Mouse (Mus musculus) neural tube, embryonic 14.5 days (tissue): ENCODE measurements around the gene Adamts9. TPM values are rescaled to one million over a fixed set of nuclear protein-coding genes. Genes with fewer than 3 reads are reported as not detected.

Experiments used
- ATAC-seq: fragments of 200-750 bp; cut with Nextera tagmentation; 2 replicates; pipeline ENCODE4 v1.8.0; 2017; ENCODE audit warnings: low read depth, mild to moderate bottlenecking, moderate TSS enrichment, moderate library complexity
- H3K27ac ChIP-seq: fragments of 300-500 bp; sonication (generic); 2 replicates; pipeline ENCODE4 v1.5.1; 2014; ENCODE audit warnings: low read depth, mild to moderate bottlenecking, control low read depth, low read length, moderate library complexity, mixed read lengths
- H3K27me3 ChIP-seq: fragments of 300-500 bp; sonication (generic); 2 replicates; pipeline ENCODE4 v1.6.1; 2014; ENCODE audit warnings: low read length; ENCODE audit not compliant: control insufficient read depth, insufficient read depth
- H3K36me3 ChIP-seq: fragments of 300-500 bp; sonication (generic); 2 replicates; pipeline ENCODE4 v1.6.1; 2014; ENCODE audit warnings: low read length, mixed read lengths; ENCODE audit not compliant: control insufficient read depth, insufficient read depth
- H3K4me1 ChIP-seq: fragments of 300-500 bp; sonication (generic); 2 replicates; pipeline ENCODE4 v1.6.1; 2014; ENCODE audit warnings: low read length; ENCODE audit not compliant: control insufficient read depth, insufficient read depth
- H3K4me2 ChIP-seq: fragments of 300-500 bp; sonication (generic); 2 replicates; pipeline ENCODE4 v1.6.1; 2014; ENCODE audit warnings: mild to moderate bottlenecking, low read depth, low read length, control low read depth
- H3K4me3 ChIP-seq: fragments of 300-500 bp; sonication (generic); 2 replicates; pipeline ENCODE4 v1.5.1; 2014; ENCODE audit warnings: low read depth, low read length, control low read depth, mixed read lengths
- H3K9ac ChIP-seq: fragments of 300-500 bp; sonication (generic); replicated peaks from 2 replicates; pipeline ENCODE4 v1.6.1; 2014; ENCODE audit warnings: low read depth, mild to moderate bottlenecking, control low read depth, low read length, mixed read lengths
- H3K9me3 ChIP-seq: fragments of 300-500 bp; sonication (generic); 2 replicates; pipeline ENCODE4 v1.6.1; 2016; ENCODE audit warnings: low read length; ENCODE audit not compliant: control insufficient read depth
- WGBS: fragments of 180-500 bp; shearing (Covaris S2); extraction: QIAGEN DNeasy Blood & Tissue Kit; methylation state at CpG from one replicate; pipeline ENCODE4 v1.1.7; 2014; 5-methylcytosine and 5-hydroxymethylcytosine counted together
- polyA plus RNA-seq: library from polyadenylated mRNA; unstranded; fragments of >200 nt; fragmentation: Nextera tagmentation; extraction: Ambion mirVana; gene quantifications from 2 replicates; pipeline ENCODE4 v1.2.1, GENCODE M21; 2014

Adamts9 gene
- polyA plus RNA-seq, 1 experiment from 2014 or later = 1.5 TPM

DNA sequence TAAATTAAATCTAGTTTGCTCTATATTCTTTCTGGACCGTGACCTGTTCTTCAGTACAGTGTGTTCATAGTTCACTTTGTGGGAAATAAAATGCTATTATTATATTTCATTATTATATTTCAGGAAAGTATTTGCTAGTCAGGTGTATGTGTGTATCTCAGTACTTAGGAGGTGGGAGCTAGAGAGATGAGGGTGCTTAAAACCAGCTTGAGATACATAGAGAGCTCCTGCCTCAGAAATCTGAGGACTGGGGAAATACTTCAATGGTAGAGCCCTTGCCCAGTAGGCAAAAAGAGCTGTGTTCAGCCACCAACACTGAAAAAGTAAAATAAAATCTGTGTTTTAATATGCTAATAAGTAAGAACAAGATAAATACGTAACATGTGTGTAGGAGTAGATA, 68.0 kb downstream of the Adamts9 start:
- Histone ChIP-seq H3K36me3 (no peaks in the 10 kb centered on the region), H3K27ac (no peak overlapping the region), H3K4me1 (no peaks in the 10 kb centered on the region), H3K9me3 (no peaks in the 10 kb centered on the region), H3K4me2 (no peak overlapping the region), H3K27me3 (no peaks in the 10 kb centered on the region), H3K4me3 (no peak overlapping the region), H3K9ac (no peak overlapping the region)
- WGBS = 95% methylated on average over 2 of the region's 2 CpGs
- no peak for ATAC-seq

DNA sequence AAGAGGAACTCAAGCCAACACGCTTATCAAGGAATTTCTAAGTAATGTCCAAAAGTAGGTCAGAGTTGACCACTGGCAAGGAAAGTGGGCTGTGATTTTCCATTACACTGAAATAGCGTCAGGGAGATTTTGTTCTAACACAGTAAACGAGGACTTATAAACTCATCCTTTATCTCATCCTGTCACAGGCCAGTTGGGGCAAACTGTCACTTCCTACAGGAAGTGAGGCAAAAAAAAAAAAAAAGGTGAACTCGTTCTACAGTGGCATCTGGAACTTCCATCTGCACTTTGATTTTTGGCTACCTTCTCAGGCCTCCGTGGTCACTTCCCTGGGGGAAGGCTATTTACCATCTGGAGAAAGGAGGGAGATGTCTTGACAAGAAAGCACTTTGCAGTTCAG, 68.4 kb downstream of the Adamts9 start:
- H3K4me2 ChIP-seq = no peak overlapping the region
- WGBS = 77% methylated on average over 5 of the region's 5 CpGs
- no peaks in the 10 kb centered on the region for H3K27me3 ChIP-seq
- no peak overlapping the region for H3K9ac ChIP-seq
- no peak overlapping the region for H3K4me3 ChIP-seq
- no peaks in the 10 kb centered on the region for H3K4me1 ChIP-seq
- no peak for ATAC-seq
- H3K27ac ChIP-seq = no peak overlapping the region
- no peaks in the 10 kb centered on the region for H3K36me3 ChIP-seq
- H3K9me3 ChIP-seq = no peaks in the 10 kb centered on the region

DNA sequence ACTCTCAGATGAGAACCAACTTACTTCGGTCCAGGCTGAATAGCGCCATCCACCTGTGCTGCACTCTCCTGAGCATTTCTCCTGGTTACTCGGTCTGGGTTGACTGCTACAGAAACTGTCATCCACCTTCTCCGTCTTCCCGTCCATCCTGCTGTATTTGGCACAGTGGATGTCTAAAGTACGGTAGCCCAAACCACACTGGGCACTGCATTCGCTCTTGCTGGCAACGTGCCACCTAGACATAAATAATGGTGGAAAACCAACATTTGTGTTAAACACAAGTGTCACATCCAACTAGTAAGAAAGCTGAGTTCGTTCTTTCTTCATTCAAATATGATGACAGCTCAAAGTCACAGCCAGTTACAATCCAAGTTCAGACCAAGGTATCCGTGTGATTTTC, 70.5 kb downstream of the Adamts9 start:
- no peak overlapping the region for H3K27ac ChIP-seq
- ATAC-seq = no peak
- 74% methylated on average over 10 of the region's 10 CpGs for WGBS
- H3K9ac ChIP-seq = no peak overlapping the region
- H3K4me3 ChIP-seq = no peak overlapping the region
- H3K4me2 ChIP-seq = no peak overlapping the region
- no peaks in the 10 kb centered on the region for H3K9me3 ChIP-seq
- no peaks in the 10 kb centered on the region for H3K27me3 ChIP-seq
- H3K36me3 ChIP-seq = no peaks in the 10 kb centered on the region
- H3K4me1 ChIP-seq = no peaks in the 10 kb centered on the region

DNA sequence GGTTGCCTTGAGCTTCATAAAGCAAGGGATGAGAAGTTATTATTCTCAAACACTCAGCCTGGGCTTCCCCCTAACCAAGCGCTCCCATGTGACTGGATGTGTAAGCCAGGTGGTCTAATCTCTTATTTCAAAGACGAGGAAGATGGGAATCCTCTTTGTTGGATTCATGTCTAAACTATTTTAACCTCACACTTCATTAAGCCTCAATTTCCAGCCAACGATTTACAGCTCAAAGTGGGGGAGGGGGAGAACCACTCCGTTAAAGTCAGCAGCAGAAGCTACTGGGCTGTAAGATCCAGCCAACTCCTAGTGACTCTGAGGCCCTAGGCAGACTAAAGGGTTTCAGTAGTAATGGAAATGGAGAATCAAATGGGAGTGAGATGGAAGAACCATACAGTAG, 71.5 kb downstream of the Adamts9 start:
- Histone ChIP-seq H3K9ac (no peak overlapping the region), H3K27ac (no peak overlapping the region), H3K4me2 (no peak overlapping the region), H3K4me1 (no peaks in the 10 kb centered on the region), H3K27me3 (no peaks in the 10 kb centered on the region), H3K9me3 (no peaks in the 10 kb centered on the region), H3K36me3 (no peaks in the 10 kb centered on the region), H3K4me3 (no peak overlapping the region)
- no peak for ATAC-seq
- 45% methylated on average over 4 of the region's 4 CpGs for WGBS

DNA sequence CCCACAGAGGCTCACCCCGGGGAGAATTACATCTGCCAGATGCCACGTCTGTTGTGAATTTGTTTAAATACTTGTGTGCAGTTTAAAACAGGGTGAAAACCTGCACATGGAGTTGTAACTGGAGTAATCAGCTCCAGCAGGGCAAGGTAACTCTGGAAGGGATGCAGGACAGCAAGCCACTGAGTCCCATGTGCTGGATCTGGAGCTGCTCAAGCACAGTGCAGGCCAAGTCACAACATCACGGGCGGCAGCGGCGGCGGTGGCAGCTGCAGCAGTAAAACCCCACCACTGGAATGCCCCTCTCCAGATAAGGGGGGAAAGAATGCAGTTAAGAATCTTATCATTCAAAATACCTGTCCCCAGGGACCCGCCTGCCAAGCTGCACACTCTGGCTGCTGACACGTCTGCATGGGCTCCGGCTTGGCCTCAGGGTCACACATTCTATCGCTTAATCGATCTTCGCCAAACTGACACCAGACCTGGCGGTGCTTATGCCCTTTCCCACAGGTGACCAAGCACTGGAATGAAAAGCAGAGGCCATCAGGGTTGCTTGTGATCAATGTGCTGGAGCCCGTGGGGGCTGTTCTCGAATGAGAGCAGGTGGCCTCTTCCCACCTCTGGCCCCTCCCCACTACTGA, 73.6 kb downstream of the Adamts9 start:
- WGBS = 64% methylated on average over 16 of the region's 16 CpGs
- Histone ChIP-seq H3K9me3 (no peaks in the 10 kb centered on the region), H3K4me2 (no peak overlapping the region), H3K4me3 (no peak overlapping the region), H3K9ac (no peak overlapping the region), H3K4me1 (no peaks in the 10 kb centered on the region), H3K36me3 (no peaks in the 10 kb centered on the region), H3K27ac (no peak overlapping the region), H3K27me3 (no peaks in the 10 kb centered on the region)
- no peak for ATAC-seq

DNA sequence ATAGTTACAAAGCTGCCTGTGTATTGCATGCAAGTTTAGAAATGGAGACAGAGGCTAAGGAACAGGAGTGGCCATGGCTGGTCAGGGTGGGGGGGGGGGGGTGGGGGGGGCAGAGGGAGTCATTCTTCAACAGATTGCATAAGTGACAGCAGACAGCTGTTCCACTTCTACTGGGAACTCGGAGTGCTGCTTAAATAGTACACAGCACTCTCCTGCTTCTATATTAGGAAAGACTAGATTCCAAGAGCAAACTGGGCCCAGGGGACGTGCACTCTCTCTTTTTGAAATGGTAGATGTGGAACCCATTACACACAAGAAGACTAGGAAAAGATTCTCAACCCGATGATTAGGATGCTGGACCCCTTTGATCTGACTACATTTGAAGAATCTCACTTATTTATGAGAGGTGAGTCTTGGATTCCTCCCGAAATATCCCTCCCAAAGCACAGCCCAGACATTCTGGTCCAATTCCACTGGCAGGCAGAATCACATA, 74.2 kb downstream of the Adamts9 start, which contains the start of gene Gm15737:
Gene Gm15737 (plus strand): TSS at position 269 of the 493 bp plus-strand sequence.
- Histone ChIP-seq H3K27me3 (no peaks in the 10 kb centered on the region), H3K4me1 (no peaks in the 10 kb centered on the region), H3K4me2 (no peak within 1 kb of the TSS), H3K9me3 (no peaks in the 10 kb centered on the region), H3K36me3 (no peaks in the 10 kb centered on the region), H3K4me3 (no peak within 1 kb of the TSS), H3K9ac (no peak within 1 kb of the TSS), H3K27ac (no peak within 1 kb of the TSS)
- ATAC-seq = no peak
- WGBS = 57% methylated on average over 4 of the region's 4 CpGs

DNA sequence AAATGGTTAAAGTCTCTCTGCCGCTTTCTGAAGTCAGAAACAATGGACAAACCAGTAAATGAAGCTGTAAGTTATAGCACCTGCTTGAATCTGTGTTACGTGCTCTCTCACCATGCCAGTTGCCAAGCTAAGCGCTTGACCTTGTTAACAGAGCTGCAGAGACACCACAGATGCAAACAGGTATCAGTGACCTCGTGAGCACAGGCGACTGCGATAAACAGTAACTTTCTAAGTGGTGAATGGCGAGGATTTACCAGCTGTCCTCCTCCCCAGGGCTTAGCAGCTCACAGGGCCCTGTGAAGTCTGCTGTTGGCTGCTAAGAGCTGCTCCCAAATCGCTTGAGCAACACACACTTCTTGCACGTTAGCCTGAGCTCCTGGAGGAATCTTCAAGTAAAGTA, 80.7 kb downstream of the Adamts9 start:
- H3K36me3 ChIP-seq = no peaks in the 10 kb centered on the region
- H3K27ac ChIP-seq = no peak overlapping the region

DNA sequence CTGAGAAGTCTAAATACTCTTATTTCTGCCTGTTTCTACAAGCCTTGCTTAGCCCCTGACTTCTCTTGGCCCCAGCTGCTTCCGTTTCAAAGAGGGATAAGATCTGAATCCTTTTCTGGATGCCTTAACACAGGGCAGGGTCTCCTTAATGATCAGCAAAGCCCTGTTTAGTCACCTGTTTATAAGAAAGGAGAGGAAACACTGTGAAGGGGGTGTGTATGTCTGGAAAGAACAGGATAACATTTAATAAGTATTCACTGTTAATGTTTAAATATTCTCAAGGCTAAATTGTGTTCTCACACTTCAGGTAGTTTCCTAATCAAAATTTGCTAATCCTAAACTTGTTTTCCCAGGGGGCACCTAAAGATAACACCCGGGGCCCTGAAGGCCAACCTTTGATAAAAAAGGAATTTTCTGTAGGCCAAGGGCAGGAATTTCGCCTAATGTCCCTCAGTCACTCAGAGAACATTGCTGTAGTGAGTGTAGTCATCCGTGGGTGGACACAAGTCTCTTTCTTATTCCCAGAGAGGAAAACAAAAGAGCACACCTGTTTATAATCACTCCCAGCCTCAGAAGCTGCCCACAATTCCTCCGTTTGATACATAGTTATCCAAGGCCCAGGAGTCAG, 82.9 kb downstream of the Adamts9 start:
- WGBS = 80% methylated on average over 5 of the region's 5 CpGs
- no peak for ATAC-seq

More for the DNA sequence above, 80.7 kb downstream of the Adamts9 start:
- Histone ChIP-seq H3K4me2 (no peak overlapping the region), H3K9ac (no peak overlapping the region), H3K27me3 (no peaks in the 10 kb centered on the region), H3K4me3 (no peak overlapping the region), H3K9me3 (no peaks in the 10 kb centered on the region), H3K4me1 (no peaks in the 10 kb centered on the region)
- 78% methylated on average over 9 of the region's 9 CpGs for WGBS
- no peak for ATAC-seq

DNA sequence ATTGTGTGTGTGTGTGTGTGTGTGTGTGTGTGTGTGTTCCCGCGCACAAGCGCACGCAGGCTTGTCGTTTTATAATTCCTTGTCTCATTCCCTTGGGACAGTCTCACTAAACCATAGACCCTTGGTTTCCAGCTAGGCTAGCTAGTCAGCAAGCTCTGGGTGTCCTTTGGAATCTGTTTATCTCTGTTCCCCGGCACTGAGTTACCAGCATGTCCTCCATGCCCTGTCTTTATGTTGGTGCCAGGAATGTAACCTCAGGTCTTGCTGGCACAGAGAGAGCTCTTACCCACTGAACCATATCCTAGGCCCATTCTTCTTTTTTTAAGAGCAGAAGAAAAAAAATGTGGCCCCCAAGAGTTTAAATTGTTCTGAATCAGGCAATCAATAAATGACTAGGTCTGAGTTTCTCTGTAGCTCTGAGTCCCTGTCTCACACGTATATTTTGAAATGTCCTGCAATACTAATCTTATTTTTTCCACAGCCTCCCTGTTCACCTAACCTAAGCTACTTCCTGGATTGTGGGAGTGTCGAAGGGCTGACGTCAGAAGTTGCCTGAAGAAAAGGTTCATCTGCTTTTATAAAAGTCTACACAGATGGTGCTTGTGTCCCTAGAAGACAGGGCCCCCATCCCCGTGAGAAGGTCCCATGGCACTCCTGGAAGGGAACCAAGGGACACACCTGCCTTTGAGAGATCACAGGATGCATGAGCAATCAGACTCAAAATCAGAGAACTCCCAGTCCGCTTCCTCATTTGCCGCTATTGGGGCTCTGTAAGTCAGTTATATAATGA, 84.4 kb downstream of the Adamts9 start:
- no peaks in the 10 kb centered on the region for H3K9me3 ChIP-seq
- H3K9ac ChIP-seq = no peak overlapping the region
- 90% methylated on average over 12 of the region's 12 CpGs for WGBS
- ATAC-seq = no peak
- no peaks in the 10 kb centered on the region for H3K4me1 ChIP-seq
- no peak overlapping the region for H3K4me2 ChIP-seq
- no peak overlapping the region for H3K4me3 ChIP-seq
- no peaks in the 10 kb centered on the region for H3K36me3 ChIP-seq
- no peak overlapping the region for H3K27ac ChIP-seq
- no peaks in the 10 kb centered on the region for H3K27me3 ChIP-seq

More for the DNA sequence above, 82.9 kb downstream of the Adamts9 start:
- H3K4me2 ChIP-seq = no peak overlapping the region
- H3K27me3 ChIP-seq = no peaks in the 10 kb centered on the region
- H3K27ac ChIP-seq = no peak overlapping the region
- H3K4me1 ChIP-seq = no peaks in the 10 kb centered on the region
- no peaks in the 10 kb centered on the region for H3K36me3 ChIP-seq
- H3K4me3 ChIP-seq = no peak overlapping the region
- no peaks in the 10 kb centered on the region for H3K9me3 ChIP-seq
- no peak overlapping the region for H3K9ac ChIP-seq
